Mouse (Mus musculus): ENCODE data around the gene Camk2d. TPM values are rescaled to one million over a fixed set of nuclear protein-coding genes. Genes with fewer than 3 reads are reported as not detected.

The Camk2d gene
- total RNA-seq, 2 experiments from 2014 or later, result 37.0 to 37.2 TPM

GRCm38 (mm10) chr3:126611624-126612023 lies 15.5 kb downstream of the Camk2d start:
- no peak for DNase-seq (ENCODE audit: extremely low spot score in 1 of 2, low spot score in 1 of 2)

GRCm38 (mm10) chr3:126612748-126613509 lies 16.8 kb downstream of the Camk2d start:
- no peak for DNase-seq (ENCODE audit: extremely low spot score in 1 of 2, low spot score in 1 of 2)

DNA sequence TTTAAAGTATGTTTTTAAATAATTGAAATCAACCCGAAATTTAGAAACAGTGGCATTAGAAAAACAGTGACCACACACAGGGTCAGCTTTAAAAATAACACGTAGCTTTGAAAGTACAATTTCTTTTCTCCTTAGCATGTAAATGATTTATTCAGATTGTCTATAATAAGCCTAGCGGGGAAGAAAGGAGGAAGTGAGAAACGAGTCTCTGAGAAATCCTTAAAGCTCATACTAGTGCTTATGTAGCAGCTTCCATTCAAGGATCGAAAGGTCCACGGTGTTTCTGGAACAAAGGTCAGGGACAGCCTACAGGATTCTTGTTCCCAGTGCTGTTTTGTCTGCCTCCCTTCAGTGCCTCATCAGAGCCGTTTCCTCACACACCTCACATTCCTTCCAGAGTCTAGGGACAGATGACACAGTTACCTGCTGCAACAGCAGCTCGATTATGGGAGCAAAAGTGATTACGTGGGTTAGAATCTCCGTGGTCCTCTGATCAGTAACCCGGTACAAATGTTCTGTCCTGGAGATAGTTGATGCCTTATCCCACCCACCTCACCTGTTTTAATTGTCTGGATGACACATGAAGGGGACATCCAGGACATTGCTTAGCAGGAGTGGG lies 17.5 kb downstream of the Camk2d start:
- no peak for DNase-seq (ENCODE audit: extremely low spot score in 1 of 2, low spot score in 1 of 2)

DNA sequence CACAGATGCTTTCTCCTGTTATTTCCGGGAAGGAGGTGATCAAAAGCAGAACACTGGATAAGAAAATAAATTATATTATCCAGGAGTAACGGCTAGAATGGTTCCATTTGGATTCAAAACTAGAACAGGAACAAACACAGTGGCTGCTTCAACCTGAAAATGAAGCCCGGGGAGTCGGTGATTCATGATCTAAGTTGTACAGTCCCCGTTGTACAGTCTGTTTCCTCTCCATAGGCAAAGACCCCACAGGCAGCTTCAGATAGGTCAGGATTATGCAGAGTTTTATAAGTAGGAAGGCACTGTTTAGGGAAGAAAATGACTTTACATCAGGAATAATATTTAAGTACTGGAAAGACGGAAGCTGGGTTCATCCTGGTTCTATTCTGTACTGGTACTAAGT lies 19.2 kb downstream of the Camk2d start:
- no peak for DNase-seq (ENCODE audit: extremely low spot score in 1 of 2, low spot score in 1 of 2)

GRCm38 (mm10) chr3:126620152-126620551 lies 24.1 kb downstream of the Camk2d start:
- DNase-seq (ENCODE audit: extremely low spot score in 1 of 2, low spot score in 1 of 2), result no peak

DNA sequence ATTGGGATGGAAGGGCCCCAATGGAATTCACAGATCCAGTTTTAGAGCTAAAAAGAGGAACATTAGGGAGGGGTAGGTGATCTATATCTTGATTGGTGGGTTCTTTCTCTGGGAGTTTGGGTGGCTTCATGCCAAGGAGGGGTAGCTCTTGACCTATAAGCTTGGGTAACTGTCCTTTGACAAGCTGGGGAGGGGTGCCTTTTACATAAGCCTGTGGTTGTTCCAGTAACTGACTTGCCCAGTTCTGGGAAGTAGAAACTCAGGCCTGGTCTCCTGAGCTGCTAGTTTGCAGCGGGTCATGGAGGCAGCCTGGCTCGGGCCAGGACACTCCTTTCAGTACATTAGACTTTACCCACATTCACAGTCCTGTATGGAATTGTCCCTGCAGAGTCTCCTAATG lies 26.4 kb downstream of the Camk2d start:
- DNase-seq (ENCODE audit: extremely low spot score in 1 of 2, low spot score in 1 of 2), result no peak

DNA sequence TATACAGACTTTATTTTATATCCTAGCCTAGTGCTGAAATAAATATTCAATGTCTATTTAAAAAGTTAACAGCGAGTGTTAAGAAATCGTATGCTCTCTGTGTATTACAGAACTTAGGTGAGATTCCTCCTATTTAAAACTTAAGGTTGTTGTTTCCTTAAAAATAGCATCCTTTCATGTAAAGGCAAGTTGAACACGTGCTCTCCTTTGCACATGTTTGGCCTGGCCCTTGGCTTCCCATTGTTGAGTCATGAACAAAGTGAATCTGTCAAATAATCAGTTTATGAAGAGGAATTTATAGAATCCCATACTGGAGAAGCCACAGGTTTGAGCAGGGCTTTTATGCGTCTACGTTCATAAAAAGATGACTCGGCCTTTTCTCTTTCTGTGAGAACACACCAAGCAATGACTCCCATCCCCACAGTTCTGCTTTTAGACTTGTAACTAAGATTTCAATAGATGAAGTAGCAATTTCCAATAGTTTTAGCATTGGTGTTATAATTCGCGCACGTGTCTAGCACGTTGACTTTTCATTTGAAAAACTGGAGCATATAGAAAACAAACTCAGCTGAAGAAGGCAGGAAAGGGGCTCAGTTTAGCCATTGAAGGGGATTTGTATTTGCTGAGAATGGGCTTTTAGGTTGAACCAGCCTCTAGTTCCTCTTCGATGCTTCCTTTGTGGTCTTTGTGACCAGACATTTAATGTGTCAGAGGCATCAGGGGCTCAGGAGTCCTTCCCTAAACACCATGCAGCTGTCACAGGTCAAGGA lies 29.1 kb downstream of the Camk2d start:
- no peak for DNase-seq (ENCODE audit: extremely low spot score in 1 of 2, low spot score in 1 of 2)

GRCm38 (mm10) chr3:126625764-126626040 lies 29.6 kb downstream of the Camk2d start:
- no peak for DNase-seq (ENCODE audit: extremely low spot score in 1 of 2, low spot score in 1 of 2)

DNA sequence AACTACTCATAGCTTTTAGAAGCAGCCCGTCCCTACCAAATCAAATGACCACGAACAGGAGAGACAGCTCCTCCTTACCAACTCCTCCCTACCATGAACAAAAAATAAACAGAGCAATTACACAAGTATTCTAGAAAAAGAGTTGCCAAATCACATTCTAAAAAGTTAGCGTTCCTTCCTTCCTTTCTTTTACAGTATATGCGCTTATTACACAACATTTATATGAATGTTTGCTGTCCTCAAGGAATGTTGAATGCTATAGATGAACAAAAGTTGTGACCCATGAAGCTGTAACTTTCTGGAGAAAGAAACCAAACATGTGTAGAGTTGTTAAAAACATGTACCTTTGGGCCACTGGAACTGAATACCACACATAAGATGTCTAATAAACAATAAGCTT lies 31.9 kb downstream of the Camk2d start:
- DNase-seq (ENCODE audit: extremely low spot score in 1 of 2, low spot score in 1 of 2), result no peak

DNA sequence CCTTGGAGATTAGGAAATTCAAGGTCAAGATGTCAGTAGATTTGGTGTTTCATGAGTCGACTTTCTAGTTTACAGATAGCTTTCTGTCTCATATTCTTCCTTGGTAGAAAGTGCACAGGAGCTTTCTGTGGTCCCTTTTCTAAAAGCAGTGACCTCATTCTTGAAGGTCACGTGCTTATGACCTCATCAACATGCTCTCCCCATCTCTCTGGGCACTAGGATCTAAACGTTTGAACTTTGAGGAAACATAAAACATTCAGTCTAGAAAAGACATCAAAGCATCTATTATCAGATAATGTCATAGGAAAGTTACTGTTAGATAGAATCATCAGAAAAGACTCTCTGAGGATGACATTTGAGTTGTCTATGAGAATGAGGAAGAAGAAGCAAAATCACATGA lies 32.3 kb downstream of the Camk2d start:
- no peak for DNase-seq (ENCODE audit: extremely low spot score in 1 of 2, low spot score in 1 of 2)

DNA sequence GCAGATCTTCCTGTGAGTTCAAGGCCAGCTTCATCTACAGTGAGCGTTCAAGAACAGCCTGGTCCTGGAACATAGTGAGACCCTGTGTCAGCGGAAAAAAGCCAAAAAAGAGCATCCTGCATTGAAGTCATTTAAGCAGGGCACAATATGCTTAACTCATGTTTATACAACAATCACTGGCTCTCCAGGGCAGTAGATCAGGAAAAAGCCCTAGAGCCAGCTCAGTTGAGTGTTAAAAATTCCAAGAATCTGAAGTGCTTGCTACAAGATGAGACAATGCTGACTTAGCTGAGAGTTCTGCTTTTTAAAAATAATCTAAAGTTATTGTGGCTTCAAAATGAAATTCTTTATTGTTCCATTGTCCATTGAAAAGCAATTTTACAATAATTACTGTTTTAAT lies 32.9 kb downstream of the Camk2d start:
- DNase-seq (ENCODE audit: extremely low spot score in 1 of 2, low spot score in 1 of 2), result no peak

GRCm38 (mm10) chr3:126630111-126630869 lies 34.2 kb downstream of the Camk2d start:
- DNase-seq (ENCODE audit: extremely low spot score in 1 of 2, low spot score in 1 of 2), result no peak

GRCm38 (mm10) chr3:126631583-126631982 lies 35.5 kb downstream of the Camk2d start:
- no peak for DNase-seq (ENCODE audit: extremely low spot score in 1 of 2, low spot score in 1 of 2)

DNA sequence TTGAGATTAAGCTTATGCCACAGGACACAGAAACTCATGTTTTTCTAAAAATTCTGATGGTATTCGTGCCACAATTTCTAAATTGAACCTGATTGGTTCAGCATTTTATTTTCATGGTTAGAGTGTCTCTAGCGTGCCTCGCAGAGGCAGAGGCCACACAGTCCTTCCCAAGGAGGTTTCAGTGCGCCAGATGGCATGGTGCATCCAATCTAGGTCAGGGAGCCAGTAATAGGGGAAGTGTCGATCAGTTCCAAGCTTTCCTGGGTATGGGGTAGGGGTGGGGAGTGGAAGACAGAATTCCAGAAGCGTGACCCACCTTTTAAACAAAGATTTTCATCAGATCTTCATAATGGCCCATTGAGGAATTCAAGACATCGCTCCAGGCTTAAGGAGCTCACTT lies 36.5 kb downstream of the Camk2d start:
- no peak for DNase-seq (ENCODE audit: extremely low spot score in 1 of 2, low spot score in 1 of 2)

DNA sequence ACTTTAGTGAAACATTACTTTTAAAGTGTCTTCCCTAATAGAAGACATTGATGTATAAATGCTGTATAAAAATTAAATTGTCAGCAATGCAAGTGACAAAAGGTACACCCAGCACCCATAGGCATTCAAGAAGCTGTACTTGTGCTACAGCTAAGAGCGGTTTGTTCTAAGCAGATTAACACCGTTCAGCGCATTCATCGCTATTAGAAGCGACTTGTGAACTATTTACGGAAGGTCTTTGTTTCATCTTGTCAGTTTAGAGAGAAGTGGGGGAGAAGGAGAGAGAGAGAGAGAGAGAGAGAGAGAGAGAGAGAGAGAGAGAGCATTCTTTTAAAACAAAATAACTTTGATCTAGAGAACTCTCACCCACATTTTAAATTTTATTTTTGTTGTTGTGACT lies 38.1 kb downstream of the Camk2d start:
- no peak for DNase-seq (ENCODE audit: extremely low spot score in 1 of 2, low spot score in 1 of 2)

DNA sequence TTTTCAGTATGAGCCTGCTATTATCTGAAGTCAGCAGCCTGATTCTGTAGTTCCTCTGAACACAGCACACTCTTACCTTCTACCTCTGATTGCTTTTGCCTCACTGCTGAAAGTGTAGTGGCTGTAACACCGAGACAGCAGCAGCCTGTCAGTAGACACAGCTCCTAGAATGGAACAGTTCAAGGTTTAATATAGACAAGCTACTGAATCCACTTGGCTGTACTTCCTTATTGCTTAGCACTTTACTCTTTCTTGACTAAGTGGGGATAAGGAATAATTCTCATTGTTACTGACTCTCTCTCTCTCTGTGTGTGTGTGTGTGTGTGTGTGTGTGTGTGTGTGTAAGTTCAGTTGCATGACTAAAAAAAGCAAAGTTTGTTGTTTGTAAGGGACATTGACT lies 42.2 kb downstream of the Camk2d start:
- no peak for DNase-seq (ENCODE audit: extremely low spot score in 1 of 2, low spot score in 1 of 2)

DNA sequence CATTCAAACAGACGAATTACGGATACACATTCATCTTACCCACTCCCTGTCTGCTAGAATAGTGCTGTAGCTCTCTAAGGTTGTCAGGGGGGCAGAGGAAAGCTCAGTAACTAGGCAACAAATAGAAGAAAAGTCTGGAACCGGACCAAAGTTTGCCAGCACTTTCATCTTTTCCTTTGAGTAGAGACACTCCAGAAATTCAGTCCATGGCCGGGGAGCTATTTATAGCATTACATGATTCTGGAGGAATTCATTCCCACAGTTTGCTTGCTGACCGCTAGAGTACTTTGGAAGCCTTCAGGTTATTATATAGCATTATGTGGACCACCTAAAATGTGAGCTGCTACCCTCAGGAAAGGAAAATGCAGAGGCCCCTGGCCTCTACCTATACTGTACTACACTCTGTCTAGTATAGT lies 43.0 kb downstream of the Camk2d start:
- no peak for DNase-seq (ENCODE audit: extremely low spot score in 1 of 2, low spot score in 1 of 2)

- no peak for DNase-seq (ENCODE audit: extremely low spot score in 1 of 2, low spot score in 1 of 2)
These were observed 44.5 kb downstream of the Camk2d start for GRCm38 (mm10) chr3:126640443-126641251.

GRCm38 (mm10) chr3:126641451-126641850 lies 45.3 kb downstream of the Camk2d start:
- no peak for DNase-seq (ENCODE audit: extremely low spot score in 1 of 2, low spot score in 1 of 2)
